Mouse (Mus musculus) embryo, embryonic 10.5 days (tissue): Measurements from ENCODE around the gene Pak7.
"Not testable (repeated sequence)": the region's sequence is repeated elsewhere in the genome, so short reads cannot be mapped to it uniquely, and the experiment has no call there.

ENCODE experiments used
- DNase-seq: peaks from one replicate; pipeline ENCODE4 v3.0.0-alpha.2; 2015; ENCODE audit warnings: low spot score

Pak7 gene

GRCm38 (mm10) chr2:136387181-136388131 lies at the start of gene Pak7:
Pak7 (minus strand) TSS chr2:136387967.
- peak; percentile 93 for DNase-seq

DNA sequence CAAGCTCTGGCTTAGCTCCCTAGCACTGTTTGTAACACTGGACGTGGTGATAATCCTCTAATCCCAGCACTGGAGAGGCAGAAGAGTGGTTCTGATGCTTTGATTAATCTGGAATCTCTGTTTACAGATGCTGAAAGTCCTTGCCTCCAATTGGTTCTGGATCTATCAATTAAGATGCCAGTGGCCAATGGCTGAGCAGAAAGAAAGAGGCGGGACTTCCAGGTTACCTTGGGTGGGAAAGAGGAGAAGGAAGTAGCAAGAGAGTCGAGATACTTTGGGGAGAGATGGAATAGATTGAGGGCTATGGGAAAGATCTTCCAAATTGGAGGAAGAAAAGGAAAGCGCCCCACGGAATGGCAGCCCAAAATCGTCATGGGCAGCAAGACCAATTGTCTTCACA lies 37.8 kb upstream of the Pak7 start:
- DNase-seq, result no peak

GRCm38 (mm10) chr2:136419543-136419942 lies 31.8 kb upstream of the Pak7 start:
- no peak for DNase-seq

GRCm38 (mm10) chr2:136416381-136416780 lies 28.6 kb upstream of the Pak7 start:
- no peak for DNase-seq

DNA sequence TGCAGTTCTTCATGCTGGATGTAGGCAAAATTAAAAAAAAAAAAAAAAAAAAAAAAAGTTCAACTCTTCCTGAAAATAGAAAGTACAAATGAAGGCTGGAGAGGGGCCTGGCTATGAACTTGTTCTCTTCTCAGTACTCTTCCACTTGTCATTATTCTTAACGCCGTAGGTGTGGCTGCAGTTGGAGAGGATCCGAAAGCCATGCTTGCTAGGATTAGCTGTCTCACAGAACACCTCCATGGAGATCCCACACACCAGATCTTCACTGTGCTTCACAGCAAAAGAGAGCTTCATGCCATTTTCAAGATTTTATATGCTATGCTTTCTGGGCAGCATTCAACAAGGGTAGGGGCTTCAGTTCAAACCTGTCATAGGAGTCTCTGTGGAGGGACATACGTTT lies 14.8 kb upstream of the Pak7 start:
- no peak for DNase-seq

GRCm38 (mm10) chr2:136375318-136375717 lies 12.4 kb downstream of the Pak7 start:
- DNase-seq, result no peak

DNA sequence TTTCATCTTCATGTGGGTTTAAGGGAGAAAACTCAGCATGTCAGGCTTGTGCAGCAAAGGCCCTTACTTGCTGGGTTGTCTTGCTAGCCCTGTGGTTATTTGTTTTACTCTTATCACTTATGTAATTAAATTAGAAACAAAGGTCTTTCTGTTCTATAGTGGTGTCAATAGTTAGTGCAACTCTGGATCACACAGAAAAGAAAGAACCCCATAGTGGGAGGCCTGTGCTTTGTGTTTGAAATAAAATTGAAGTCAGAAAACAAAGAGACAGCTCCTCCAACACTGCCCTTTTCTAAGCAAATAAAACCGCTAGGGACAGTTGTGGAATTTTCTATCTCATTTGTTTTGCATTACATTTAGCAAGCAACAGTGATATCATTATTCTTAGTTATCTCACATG lies 15.4 kb downstream of the Pak7 start:
- DNase-seq, result no peak

GRCm38 (mm10) chr2:136351393-136352096 lies 36.2 kb downstream of the Pak7 start:
- DNase-seq, result peak; percentile 7

DNA sequence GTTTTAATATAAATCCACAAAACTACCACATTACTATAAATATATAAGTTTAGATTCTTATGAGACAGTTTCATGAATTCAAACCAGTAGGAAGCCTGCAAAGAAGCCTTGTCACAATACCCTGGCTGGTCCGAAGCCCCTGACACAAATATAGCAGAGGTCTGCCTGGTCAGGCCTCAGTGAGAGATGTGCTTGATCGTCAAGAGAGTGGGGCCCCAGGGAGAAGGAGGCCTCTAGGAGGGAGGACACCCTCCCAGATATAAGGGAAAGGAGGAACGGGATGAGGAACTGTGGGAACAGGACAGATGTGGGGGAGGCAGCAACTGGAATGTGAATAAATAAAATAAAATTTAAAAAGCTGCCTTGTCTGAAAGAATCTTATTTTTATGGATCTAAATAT lies 37.3 kb downstream of the Pak7 start:
- DNase-seq, result no peak

DNA sequence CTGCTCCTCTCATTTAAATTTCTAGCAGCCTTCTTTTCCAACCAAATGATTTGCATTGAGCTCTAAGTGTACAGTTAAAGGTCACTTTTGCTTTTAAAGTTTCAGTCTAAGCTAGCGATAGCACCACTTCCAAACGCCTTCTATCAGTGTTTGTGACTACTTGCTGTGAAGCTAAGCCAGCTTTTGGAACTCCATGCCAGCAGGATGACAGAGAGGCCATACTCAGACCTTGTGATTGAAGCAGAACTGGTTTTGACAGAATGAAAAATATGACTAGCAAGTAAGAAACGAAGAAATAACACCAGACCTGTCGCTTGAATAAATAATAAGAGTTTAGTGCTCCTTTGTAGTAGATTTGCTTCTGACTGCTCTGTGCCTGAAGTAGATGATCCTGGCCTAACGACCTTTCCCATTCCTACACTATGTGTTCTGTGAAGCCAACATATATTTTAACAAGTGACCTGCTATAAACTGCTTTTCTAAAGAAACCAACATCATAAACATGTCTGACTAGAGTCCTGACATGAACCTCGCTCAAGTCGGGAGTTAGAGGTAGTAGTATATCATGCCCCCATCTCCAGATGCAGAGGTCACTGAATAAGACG lies 38.0 kb downstream of the Pak7 start:
- no peak for DNase-seq

DNA sequence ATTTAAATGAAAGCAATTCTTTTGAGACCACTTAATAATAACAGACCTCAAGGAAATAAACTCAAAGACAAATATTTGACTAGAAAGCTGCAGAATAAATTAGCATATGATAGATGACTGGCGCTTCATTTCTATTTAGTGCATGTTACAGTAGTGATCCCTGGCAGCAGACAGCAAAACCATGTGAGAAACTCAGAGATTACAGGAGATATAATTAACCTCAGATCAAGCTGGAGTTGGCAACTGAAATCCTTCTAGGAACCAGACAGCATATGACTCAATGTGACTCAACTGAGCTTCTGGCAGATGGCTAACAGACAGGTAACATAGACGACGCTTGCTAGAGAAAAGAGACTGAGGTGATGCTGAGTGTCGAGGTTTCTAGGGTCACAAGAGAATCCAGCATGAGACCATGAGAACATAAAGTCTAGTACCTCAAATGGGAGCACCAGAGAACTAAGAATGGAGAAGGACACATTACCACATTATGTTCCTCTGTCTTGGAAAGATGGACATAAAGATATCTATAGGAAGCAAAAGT lies 43.5 kb downstream of the Pak7 start:
- DNase-seq, result not testable (repeated sequence)

DNA sequence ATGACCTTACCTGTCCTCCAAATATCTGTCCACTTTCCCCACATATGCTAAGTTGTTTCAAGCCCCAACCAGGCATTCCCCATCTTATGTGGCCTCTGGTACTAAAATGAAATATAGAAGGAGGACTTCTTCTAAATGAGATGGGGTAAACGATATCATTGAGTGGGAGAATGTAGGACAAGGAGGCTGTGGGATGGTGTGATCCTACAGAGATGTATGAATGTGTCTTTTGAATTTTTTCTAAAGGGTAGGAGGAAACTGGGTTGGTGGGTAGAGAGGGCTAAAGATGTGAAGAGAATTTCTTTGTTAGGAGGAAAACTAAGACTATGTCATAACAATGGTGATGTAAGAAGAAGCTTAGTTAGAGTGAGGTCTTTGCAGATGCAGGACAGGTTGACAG lies 57.8 kb downstream of the Pak7 start:
- no peak for DNase-seq

- DNase-seq, result no peak
Measured at GRCm38 (mm10) chr2:136325646-136326045, 62.1 kb downstream of the Pak7 start.

DNA sequence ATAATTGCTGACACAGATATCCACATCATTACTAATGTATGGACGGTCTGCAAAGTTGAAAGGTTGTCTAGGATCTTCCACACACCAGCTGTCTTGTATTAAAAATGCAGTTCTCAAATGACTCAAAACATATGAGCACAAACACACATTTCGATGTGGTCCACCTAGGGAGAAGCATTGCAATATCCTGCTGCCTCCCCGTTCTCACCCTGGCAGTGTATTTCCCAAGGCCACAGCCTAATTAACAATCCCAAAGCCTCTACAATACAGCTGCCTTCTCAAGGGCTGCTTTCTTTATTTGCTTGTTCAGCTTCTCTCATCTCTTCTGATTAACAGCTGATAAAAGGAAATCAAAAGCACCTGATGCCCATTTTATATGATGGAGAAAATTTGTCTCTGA lies 78.5 kb downstream of the Pak7 start:
- no peak for DNase-seq

- DNase-seq, result no peak
Measured at GRCm38 (mm10) chr2:136308743-136309142, 79.0 kb downstream of the Pak7 start.

DNA sequence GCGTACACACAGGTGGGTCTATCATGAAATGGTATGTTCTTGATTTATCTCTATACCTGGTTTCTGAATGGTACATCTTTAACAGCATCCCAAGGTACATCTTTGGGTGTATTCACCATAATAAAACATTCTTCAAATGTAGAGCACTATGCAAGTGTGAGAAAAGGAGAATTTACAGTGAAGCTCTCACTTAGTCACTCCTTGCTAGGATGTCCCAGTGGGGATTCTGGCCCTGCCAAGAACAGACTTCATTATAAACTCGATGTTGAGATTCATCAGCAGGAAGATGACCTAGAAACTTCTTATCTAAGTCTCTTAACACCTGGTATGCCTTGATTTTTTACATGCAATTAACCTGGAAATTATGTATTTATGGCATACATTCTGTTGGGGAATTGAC lies 85.6 kb downstream of the Pak7 start:
- no peak for DNase-seq

GRCm38 (mm10) chr2:136301406-136301805 lies 86.4 kb downstream of the Pak7 start:
- no peak for DNase-seq

GRCm38 (mm10) chr2:136297371-136297770 lies 90.4 kb downstream of the Pak7 start:
- no peak for DNase-seq

DNA sequence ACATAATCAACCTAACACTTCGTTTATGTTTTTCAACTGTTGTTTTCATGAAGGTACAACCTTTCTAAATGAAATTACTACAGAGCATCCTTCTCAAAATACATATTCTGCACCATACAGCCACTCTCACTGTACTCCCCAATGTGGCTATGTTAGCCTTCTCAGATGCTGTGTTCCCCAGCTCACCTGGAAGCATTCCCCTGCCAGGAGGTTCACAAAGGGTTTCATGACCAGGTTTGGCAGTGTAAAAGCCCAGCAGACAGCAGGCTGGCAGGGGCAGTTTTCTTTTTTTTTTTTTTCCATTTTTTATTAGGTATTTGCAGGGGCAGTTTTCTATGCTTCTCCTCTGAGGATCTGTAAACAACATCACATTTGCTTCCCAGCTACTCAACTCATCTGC lies 105.7 kb downstream of the Pak7 start:
- DNase-seq, result no peak

DNA sequence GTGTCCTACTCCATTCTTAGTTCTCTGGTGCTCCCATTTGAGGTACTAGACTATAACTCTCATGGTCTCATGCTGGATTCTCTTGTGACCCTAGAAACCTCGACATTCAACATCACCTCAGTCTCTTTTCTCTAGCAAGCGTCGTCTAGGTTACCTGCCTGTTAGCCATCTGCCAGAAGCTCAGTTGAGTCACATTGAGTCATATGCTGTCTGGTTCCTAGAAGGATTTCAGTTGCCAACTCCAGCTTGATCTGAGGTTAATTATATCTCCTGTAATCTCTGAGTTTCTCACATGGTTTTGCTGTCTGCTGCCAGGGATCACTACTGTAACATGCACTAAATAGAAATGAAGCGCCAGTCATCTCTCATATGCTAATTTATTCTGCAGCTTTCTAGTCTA lies 145.8 kb downstream of the Pak7 start:
- not testable (repeated sequence) for DNase-seq

DNA sequence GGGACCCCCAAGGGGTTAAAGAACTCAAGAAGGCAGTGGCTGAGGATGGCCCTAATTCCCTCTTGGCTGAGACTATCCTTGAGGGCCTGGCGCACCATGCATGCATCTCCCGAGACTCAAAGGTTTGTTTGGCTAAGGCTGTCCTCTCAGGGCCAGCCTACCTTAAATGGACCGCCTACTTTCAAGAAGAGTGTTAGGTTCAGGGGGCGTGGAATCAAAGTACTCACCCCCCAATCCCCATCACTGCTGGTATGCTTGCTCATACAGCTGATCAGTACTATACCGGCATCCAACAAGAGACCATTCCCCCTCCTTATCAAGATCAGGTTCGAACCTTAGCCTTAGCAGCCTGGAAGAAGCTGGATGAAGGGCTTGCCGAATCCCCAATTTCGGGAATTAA lies 156.5 kb downstream of the Pak7 start:
- no peak for DNase-seq

- no peak for DNase-seq
Measured at GRCm38 (mm10) chr2:136204034-136204433, 183.7 kb downstream of the Pak7 start.

GRCm38 (mm10) chr2:136175030-136175429 lies 212.7 kb downstream of the Pak7 start:
- no peak for DNase-seq
